Mouse (Mus musculus): ENCODE results near the gene Mug2. TPM values are rescaled to one million over a fixed set of nuclear protein-coding genes. Genes with fewer than 3 reads are reported as not detected.
"Not testable (repeated sequence)": the region's sequence is repeated elsewhere in the genome, so short reads cannot be mapped to it uniquely, and the experiment has no call there.

Gene Mug2
- not detected in 2 replicates for polyA plus RNA-seq (2012; ENCODE audit: insufficient read depth, insufficient read length, low replicate concordance, missing spikeins)

DNA sequence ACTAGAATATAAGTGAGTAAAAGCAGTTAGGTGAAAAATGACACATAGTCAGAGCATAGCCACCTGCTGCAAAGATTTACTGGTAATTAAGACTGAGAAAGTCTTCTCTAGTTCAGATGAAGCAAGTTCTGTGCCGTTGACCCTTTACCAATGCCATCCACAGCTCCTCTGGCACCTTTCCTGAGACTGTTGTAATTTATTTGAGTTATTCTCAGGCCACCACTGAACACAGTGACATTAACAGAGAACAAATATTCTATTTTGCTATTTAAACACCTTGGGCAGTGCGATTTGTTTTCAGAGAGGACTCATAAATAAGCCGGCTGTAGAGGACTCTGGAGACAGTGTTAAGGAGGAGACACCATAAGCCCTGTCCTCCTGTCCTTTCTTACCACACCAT is at the start of gene Mug2:
Gene Mug2, plus strand, starts transcription at position 301 of the 400 bp plus-strand sequence.
- not testable (repeated sequence) for H3K27ac ChIP-seq (ENCODE audit: insufficient read depth, low read depth, low read length); H3K4me3 ChIP-seq (ENCODE audit: insufficient read depth, low read depth, low read length); H3K4me1 ChIP-seq (ENCODE audit: control insufficient read depth, insufficient read depth, low read length)
- WGBS: no CpG with 5 or more reads among the region's 3 CpGs

DNA sequence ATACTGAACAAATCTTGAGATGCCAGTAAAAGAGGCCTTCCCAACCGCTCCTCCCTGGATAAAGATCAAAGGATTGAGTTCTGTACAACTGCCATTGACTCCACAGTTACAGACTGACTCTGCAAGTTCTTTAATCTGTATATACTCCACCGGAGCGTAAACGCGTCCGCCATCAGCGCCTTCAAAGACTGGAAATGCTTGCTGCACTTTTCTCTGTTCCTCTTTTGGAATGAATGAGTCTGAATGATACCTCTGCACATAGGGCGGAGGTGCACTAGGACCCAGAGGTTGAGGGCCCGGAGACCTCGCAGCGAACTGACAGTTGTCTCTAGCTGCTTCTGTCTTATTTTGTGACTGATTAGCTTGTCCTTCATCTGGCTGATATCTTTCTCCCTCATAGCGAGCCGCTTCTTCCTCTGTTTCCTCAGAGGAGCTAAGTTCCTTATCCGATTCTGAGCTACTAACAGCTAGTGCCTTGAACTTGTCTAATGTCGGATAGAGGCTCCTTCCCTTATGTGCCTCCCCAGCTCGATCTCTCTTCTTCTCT is 48.7 kb upstream of the Mug2 start:
- H3K27ac ChIP-seq (ENCODE audit: insufficient read depth, low read depth, low read length); H3K4me1 ChIP-seq (ENCODE audit: control insufficient read depth, insufficient read depth, low read length); H3K4me3 ChIP-seq (ENCODE audit: insufficient read depth, low read depth, low read length): not testable (repeated sequence)
- WGBS: 91% methylated on average over 16 of the region's 16 CpGs

GRCm38 (mm10) chr6:121975701-121976100 is 30.9 kb upstream of the Mug2 start:
- Histone ChIP-seq H3K4me1 (ENCODE audit: control insufficient read depth, insufficient read depth, low read length) (no peaks in the 10 kb centered on the region), H3K4me3 (ENCODE audit: insufficient read depth, low read depth, low read length) (no peak overlapping the region), H3K27ac (ENCODE audit: insufficient read depth, low read depth, low read length) (no peak overlapping the region)
- TF ChIP-seq POLR2A (IDR thresholded peaks at IDR 0.05; ENCODE audit: insufficient read depth, low read depth, low read length): no peak
- no peak for TF ChIP-seq CTCF (IDR thresholded peaks at IDR 0.05; ENCODE audit: insufficient read depth, low read depth, low read length)
- 79% methylated on average over 7 of the region's 7 CpGs for WGBS

DNA sequence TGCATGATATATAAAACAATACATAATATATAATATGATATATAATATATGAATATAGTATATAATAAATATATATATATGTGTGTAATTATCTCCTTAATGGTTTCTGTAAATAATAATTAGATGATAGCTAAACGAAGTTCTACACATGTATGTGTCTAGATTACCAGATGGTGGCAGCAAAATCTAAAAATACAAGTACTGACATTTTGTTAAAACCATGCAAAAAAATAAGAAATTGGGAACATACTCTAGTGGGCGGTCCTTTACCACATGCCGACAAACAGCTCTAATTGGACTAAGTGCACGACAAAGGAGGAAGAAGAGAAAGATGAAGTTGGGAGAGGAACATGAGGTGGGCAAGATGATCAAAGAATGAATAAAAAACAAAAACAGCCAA is 94.3 kb downstream of the Mug2 start:
- Histone ChIP-seq H3K4me1 (ENCODE audit: control insufficient read depth, insufficient read depth, low read length) (no peaks in the 10 kb centered on the region), H3K27ac (ENCODE audit: insufficient read depth, low read depth, low read length) (no peak overlapping the region), H3K4me3 (ENCODE audit: insufficient read depth, low read depth, low read length) (no peak overlapping the region)
- WGBS: 60% methylated on average over 4 of the region's 4 CpGs
- TF ChIP-seq POLR2A (IDR thresholded peaks at IDR 0.05; ENCODE audit: insufficient read depth, low read depth, low read length): no peak
- TF ChIP-seq CTCF (IDR thresholded peaks at IDR 0.05; ENCODE audit: insufficient read depth, low read depth, low read length): no peak

DNA sequence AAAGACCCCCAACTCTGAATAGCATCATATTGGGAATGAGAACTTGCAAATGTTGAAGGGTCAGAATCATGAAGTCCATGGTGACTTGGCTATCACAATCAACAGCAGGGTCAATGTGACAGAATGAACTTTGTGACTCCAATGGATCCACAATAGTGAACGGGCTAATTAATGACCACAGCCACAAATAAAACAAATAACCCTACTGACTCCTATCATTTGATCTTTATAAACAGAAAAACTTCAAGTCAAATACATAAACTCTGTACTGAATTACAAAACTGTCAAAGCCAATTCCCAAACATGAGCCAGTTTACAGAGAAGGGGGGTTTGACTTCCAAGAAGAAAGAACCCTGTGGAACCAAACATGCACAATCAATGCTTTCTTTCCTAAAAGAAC is 95.1 kb downstream of the Mug2 start:
- H3K4me1 ChIP-seq (ENCODE audit: control insufficient read depth, insufficient read depth, low read length): no peaks in the 10 kb centered on the region
- 67% methylated on average over 1 of the region's 1 CpGs for WGBS
- H3K27ac ChIP-seq (ENCODE audit: insufficient read depth, low read depth, low read length): no peak overlapping the region
- TF ChIP-seq POLR2A (IDR thresholded peaks at IDR 0.05; ENCODE audit: insufficient read depth, low read depth, low read length): no peak
- no peak for TF ChIP-seq CTCF (IDR thresholded peaks at IDR 0.05; ENCODE audit: insufficient read depth, low read depth, low read length)
- no peak overlapping the region for H3K4me3 ChIP-seq (ENCODE audit: insufficient read depth, low read depth, low read length)

GRCm38 (mm10) chr6:122116963-122117362 is 110.4 kb downstream of the Mug2 start:
- Histone ChIP-seq H3K27ac (ENCODE audit: insufficient read depth, low read depth, low read length) (no peak overlapping the region), H3K4me1 (ENCODE audit: control insufficient read depth, insufficient read depth, low read length) (no peaks in the 10 kb centered on the region), H3K4me3 (ENCODE audit: insufficient read depth, low read depth, low read length) (no peak overlapping the region)
- 93% methylated on average over 24 of the region's 24 CpGs for WGBS
- TF ChIP-seq POLR2A (IDR thresholded peaks at IDR 0.05; ENCODE audit: insufficient read depth, low read depth, low read length) (no peak), CTCF (IDR thresholded peaks at IDR 0.05; ENCODE audit: insufficient read depth, low read depth, low read length) (no peak)

DNA sequence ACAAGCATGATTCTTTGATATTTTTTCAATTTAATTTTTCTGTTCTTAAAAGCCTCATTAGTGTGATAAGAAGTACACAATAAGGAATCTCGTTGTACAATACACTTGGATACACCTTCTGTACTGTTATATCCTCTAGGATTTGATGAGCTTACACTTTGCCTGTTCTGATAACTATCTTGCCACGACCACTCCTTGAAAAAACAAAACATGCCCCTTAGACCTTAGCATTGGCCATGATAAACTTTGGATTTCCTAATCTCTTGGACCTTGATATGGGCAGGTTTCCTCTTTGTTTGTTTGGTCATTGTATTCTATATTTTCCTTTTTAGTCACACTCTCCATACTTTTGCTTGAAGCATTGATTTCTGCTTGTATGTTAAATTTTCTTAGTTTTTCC is 123.0 kb downstream of the Mug2 start:
- Histone ChIP-seq H3K4me3 (ENCODE audit: insufficient read depth, low read depth, low read length) (no peak overlapping the region), H3K4me1 (ENCODE audit: control insufficient read depth, insufficient read depth, low read length) (no peaks in the 10 kb centered on the region), H3K27ac (ENCODE audit: insufficient read depth, low read depth, low read length) (no peak overlapping the region)
- 62% methylated on average over 2 of the region's 2 CpGs for WGBS
- TF ChIP-seq POLR2A (IDR thresholded peaks at IDR 0.05; ENCODE audit: insufficient read depth, low read depth, low read length): no peak
- no peak for TF ChIP-seq CTCF (IDR thresholded peaks at IDR 0.05; ENCODE audit: insufficient read depth, low read depth, low read length)

Other genes with a start within 250 kb of the Mug2 start
- not detected in 2 replicates for gene Mug1, start 168.2 kb upstream of the Mug2 start, polyA plus RNA-seq (2012; ENCODE audit: insufficient read depth, insufficient read length, low replicate concordance, missing spikeins)